ENCODE assay signal across 8 mouse cellular contexts in the genomic region with DNA sequence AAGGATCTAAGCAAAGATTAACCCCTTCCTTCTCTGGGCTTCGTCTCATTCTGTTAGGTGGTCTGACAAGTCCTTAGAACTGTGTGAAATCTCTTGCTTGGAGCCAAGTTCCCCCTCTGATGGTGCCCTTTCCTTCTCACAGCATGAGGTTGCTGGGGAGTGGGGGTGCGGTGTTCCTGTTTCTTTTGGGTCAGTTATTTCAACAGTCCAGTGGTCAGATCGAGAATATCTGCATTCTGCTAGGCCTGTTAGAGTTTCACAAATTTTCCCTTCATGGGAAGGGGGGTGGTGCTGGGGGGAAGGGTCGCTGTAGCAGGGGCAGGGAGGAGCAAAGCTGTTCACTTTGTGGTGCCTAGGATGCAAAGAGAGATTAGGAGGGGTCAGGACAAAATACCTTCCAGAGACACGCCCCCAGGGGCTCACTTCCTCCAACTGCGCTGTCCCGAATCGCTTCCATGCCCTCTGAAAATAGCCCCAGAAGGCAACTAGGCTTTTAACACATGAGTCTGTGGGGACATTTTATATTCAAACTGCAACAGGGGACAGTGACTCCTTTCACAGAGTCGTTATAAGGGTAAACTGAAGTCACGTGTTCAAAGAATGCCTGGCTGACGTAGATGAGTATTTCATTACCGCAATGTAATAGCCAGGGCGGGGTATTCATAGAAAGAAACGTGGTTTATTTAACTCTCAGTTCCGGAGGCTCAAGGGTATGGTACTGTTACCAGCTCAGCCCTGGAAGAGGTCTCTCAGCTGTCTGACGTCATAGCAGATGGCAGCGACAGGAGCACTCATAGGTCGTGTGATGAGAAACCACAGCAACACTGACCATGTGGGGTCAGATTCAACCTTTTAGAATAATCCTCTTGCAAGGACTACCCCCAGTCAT.
DNase-seq lines count a peak whose midpoint lies in the region; ATAC-seq and TF ChIP-seq lines count a peak whose summit lies in the region.

No protein-coding gene starts in this region.

- peak overlapping the region; percentile 16; the same call in 1 of the 2 replicates for H3K9ac ChIP-seq in lung, embryonic 14.5 days
- H3K9ac ChIP-seq in lung, postnatal 0 days (replicated peaks; ENCODE audit: low read depth) = no peak overlapping the region
- peak overlapping the region; percentile 10; the same call in 1 of the 2 replicates for H3K9ac ChIP-seq in stomach, embryonic 16.5 days (ENCODE audit: low read length)

- H3K27me3 ChIP-seq in lung, embryonic 14.5 days (ENCODE audit: insufficient read depth, low read length) = no peaks in the 10 kb centered on the region
- H3K27me3 ChIP-seq in lung, postnatal 0 days (replicated peaks; ENCODE audit: insufficient read depth, low read length) = no peaks in the 10 kb centered on the region
- no peaks in the 10 kb centered on the region for H3K27me3 ChIP-seq in stomach, embryonic 16.5 days (ENCODE audit: control insufficient read depth, insufficient read depth, low read length)

- H3K27ac ChIP-seq in lung, embryonic 14.5 days (ENCODE audit: low read depth) = no peak overlapping the region
- H3K27ac ChIP-seq in lung, postnatal 0 days (ENCODE audit: low read length) = no peak overlapping the region
- H3K27ac ChIP-seq in stomach, embryonic 16.5 days (ENCODE audit: low read length) = no peak overlapping the region

- H3K4me3 ChIP-seq in lung, embryonic 14.5 days (ENCODE audit: low read depth, low read length) = peak overlapping the region; percentile 21
- H3K4me3 ChIP-seq in lung, postnatal 0 days (ENCODE audit: low read depth, low read length) = peak overlapping the region; percentile 19; the same call in 1 of the 2 replicates
- H3K4me3 ChIP-seq in stomach, embryonic 16.5 days (replicated peaks; ENCODE audit: low read length) = peak overlapping the region; percentile 28; the same call in 1 of the 2 replicates

- DNase-seq in lung, embryonic 14.5 days = peak; percentile 30
- no peak for DNase-seq in lung, postnatal 4 days
- DNase-seq in lung, postnatal 0 days (ENCODE audit: low spot score) = peak; percentile 52
- no peak for DNase-seq in gastrocnemius, postnatal 4 days (ENCODE audit: low spot score in 2 of 2)
- no peak for DNase-seq in layer of hippocampus, adult 18-20 months (ENCODE audit: low spot score in 2 of 2)
- no peak for DNase-seq in right cerebral cortex, postnatal 10 days (ENCODE audit: low spot score in 2 of 2)

- H3K4me2 ChIP-seq in lung, embryonic 14.5 days = peak overlapping the region; percentile 50
- peak overlapping the region; percentile 37 for H3K4me2 ChIP-seq in lung, postnatal 0 days (replicated peaks; ENCODE audit: low read depth, low read length)
- peak overlapping the region; percentile 41 for H3K4me2 ChIP-seq in stomach, embryonic 16.5 days (ENCODE audit: low read depth, low read length)

- TF ChIP-seq CTCF in lung, embryonic 14.5 days (IDR thresholded peaks at IDR 0.05; ENCODE audit: low read depth) = no peak
- TF ChIP-seq CTCF in lung, postnatal 0 days (IDR thresholded peaks at IDR 0.05) = no peak

- H3K9me3 ChIP-seq in lung, embryonic 14.5 days (ENCODE audit: low read depth, low read length) = no peaks in the 10 kb centered on the region
- no peaks in the 10 kb centered on the region for H3K9me3 ChIP-seq in lung, postnatal 0 days (ENCODE audit: low read length)
- H3K9me3 ChIP-seq in stomach, embryonic 16.5 days (replicated peaks; ENCODE audit: control insufficient read depth, low read length) = no peaks in the 10 kb centered on the region

- no peaks in the 10 kb centered on the region for H3K36me3 ChIP-seq in lung, embryonic 14.5 days (ENCODE audit: insufficient read depth)
- H3K36me3 ChIP-seq in lung, postnatal 0 days (ENCODE audit: insufficient read depth, low read length) = no peaks in the 10 kb centered on the region
- H3K36me3 ChIP-seq in stomach, embryonic 16.5 days (ENCODE audit: control insufficient read depth, insufficient read depth, low read length) = no peaks in the 10 kb centered on the region

- 15% methylated on average over 18 of the region's 18 CpGs for WGBS in lung, embryonic 14.5 days
- WGBS in lung, postnatal 0 days = 23% methylated on average over 18 of the region's 18 CpGs
- 30% methylated on average over 18 of the region's 18 CpGs for WGBS in stomach, embryonic 16.5 days

- no peaks in the 10 kb centered on the region for H3K4me1 ChIP-seq in lung, embryonic 14.5 days (ENCODE audit: insufficient read depth)
- H3K4me1 ChIP-seq in lung, postnatal 0 days (ENCODE audit: insufficient read depth, low read depth, low read length) = no peaks in the 10 kb centered on the region
- no peaks in the 10 kb centered on the region; the same call in 1 of the 2 replicates for H3K4me1 ChIP-seq in stomach, embryonic 16.5 days (ENCODE audit: control insufficient read depth, insufficient read depth, low read length)

- peak; percentile 17; the same call in 1 of the 2 replicates for ATAC-seq in lung, embryonic 14.5 days (ENCODE audit: insufficient read depth)
- ATAC-seq in hematopoietic stem cell, adult 5-6 weeks (replicated peaks in 1 of 2; ENCODE audit: insufficient read depth in 1 of 2, low FRiP score in 2 of 2, low TSS enrichment in 1 of 2, low read depth in 1 of 2, poor library complexity in 2 of 2, severe bottlenecking in 2 of 2) = peak; percentile 12 to 29; a peak in 1 of 4 replicates
- peak; percentile 69; the same call in 1 of the 2 replicates for ATAC-seq in lung, postnatal 0 days
- ATAC-seq in stomach, embryonic 16.5 days (ENCODE audit: insufficient read depth, low FRiP score) = no peak

- no peak for TF ChIP-seq EP300 in lung, postnatal 0 days (IDR thresholded peaks at IDR 0.05)

Comparison
In these comparisons a context has a peak if more than half of its experiments do, and no peak if none do; other contexts are left out.
1. DNase-seq: peak in lung, embryonic 14.5 days (single experiment) and lung, postnatal 0 days (single experiment); none in lung, postnatal 4 days (0 of 2), gastrocnemius, postnatal 4 days (0 of 2), layer of hippocampus, adult 18-20 months (0 of 2) and right cerebral cortex, postnatal 10 days (0 of 2).
2. Peak in every context shown above with its lines, with median percentiles within 50 percentile points of each other: H3K4me2 ChIP-seq and H3K4me3 ChIP-seq.